8 mouse cellular contexts compared by ENCODE assay signal in the genomic region with DNA sequence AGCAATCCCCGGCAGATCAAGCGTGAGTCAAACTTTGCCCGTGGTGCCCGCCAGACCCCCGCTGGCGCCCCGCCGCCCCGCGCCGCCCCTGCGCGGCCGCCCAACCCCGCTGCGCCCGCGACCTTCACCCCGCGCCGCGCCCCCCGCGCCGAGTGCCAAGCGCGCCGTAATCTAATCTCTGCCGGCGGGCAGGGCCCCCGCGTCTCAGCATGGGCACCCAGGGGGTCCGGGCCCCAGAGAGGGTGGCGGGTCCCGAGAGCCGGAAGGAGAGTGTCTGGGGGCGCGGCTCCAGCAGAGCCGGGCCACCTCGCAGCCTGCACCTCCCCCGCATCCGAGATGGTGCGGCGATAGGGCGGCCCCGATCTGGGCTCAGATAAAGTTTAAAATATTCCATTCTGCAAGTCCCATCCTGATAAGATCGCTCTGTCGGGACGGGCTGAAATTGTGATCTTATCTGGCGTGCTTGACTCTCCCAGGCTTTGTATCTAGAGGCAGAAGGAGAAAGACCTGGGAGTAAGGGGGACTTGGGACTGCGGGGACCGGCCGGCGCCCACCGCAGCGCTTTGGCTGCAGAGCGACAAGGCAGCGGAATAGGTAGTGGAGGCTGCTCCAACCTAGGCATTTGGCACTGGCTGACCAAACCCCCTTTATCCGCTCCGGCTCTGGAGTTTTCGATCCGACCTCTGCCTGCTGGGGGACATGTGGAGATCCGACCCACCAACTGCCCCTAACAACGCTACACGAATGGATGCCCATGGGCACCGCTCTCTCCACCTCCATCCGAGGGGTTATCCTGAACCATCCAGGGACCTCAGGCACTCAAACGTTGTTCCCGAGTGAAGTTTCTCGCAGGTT. TPM values are rescaled to one million over a fixed set of nuclear protein-coding genes. Genes with fewer than 3 reads are reported as not detected.
DNase-seq lines count a peak whose midpoint lies in the region; ATAC-seq and TF ChIP-seq lines count a peak whose summit lies in the region.

No protein-coding gene starts in this region.

- TF ChIP-seq POLR2A in olfactory bulb, adult 2 months (IDR thresholded peaks at IDR 0.05; ENCODE audit: insufficient read depth, low read depth, low read length): no peak

- DNase-seq in cerebellum, adult 11 months: peak; percentile 53
- peak; percentile 34 to 60 for DNase-seq in adrenal gland, adult 18-20 months (ENCODE audit: low spot score in 2 of 2)
- DNase-seq in gastrocnemius, postnatal 4 days (ENCODE audit: low spot score in 2 of 2): no peak

- H3K27me3 ChIP-seq in forebrain, embryonic 12.5 days: peaks cover 58% of the 10 kb centered on the region
- H3K27me3 ChIP-seq in intestine, embryonic 15.5 days (replicated peaks): peaks cover 7% of the 10 kb centered on the region; the same call in 1 of the 2 replicates
- no peaks in the 10 kb centered on the region for H3K27me3 ChIP-seq in liver, embryonic 16.5 days (ENCODE audit: control insufficient read depth, insufficient read depth, low read depth, low read length)

- ATAC-seq in cerebellum, adult (ENCODE audit: insufficient number of reproducible peaks, low FRiP score, low TSS enrichment): no peak
- ATAC-seq in forebrain, embryonic 12.5 days (ENCODE audit: low FRiP score): no peak
- no peak for ATAC-seq in intestine, embryonic 15.5 days
- ATAC-seq in liver, embryonic 16.5 days (ENCODE audit: low read depth): no peak

- peak overlapping the region; percentile 68 for H3K9ac ChIP-seq in forebrain, embryonic 12.5 days
- H3K9ac ChIP-seq in intestine, embryonic 15.5 days: peak overlapping the region; percentile 84
- H3K9ac ChIP-seq in liver, embryonic 16.5 days (ENCODE audit: low read depth, low read length): peak overlapping the region; percentile 98

- no peaks in the 10 kb centered on the region for H3K9me3 ChIP-seq in forebrain, embryonic 12.5 days
- H3K9me3 ChIP-seq in intestine, embryonic 15.5 days: no peaks in the 10 kb centered on the region
- no peaks in the 10 kb centered on the region for H3K9me3 ChIP-seq in liver, embryonic 16.5 days (replicated peaks; ENCODE audit: control insufficient read depth, low read length)

- WGBS in forebrain, embryonic 12.5 days: under 1% methylated on average over 51 of the region's 70 CpGs
- under 1% methylated on average over 64 of the region's 70 CpGs for WGBS in intestine, embryonic 15.5 days
- under 1% methylated on average over 55 of the region's 70 CpGs for WGBS in liver, embryonic 16.5 days (ENCODE audit: insufficient replicate concordance)
- WGBS in olfactory bulb, adult 2 months: under 1% methylated on average over 70 of the region's 70 CpGs

- no peak for TF ChIP-seq CTCF in olfactory bulb, adult 2 months (IDR thresholded peaks at IDR 0.05; ENCODE audit: insufficient read depth, low read depth, low read length)

- peak overlapping the region; percentile 98 for H3K4me2 ChIP-seq in forebrain, embryonic 12.5 days
- H3K4me2 ChIP-seq in intestine, embryonic 15.5 days (replicated peaks): peak overlapping the region; percentile 96
- H3K4me2 ChIP-seq in liver, embryonic 16.5 days (ENCODE audit: low read depth, low read length): peak overlapping the region; percentile 94

- no peak overlapping the region for H3K27ac ChIP-seq in forebrain, embryonic 12.5 days
- H3K27ac ChIP-seq in intestine, embryonic 15.5 days: peak overlapping the region; percentile 84
- peak overlapping the region; percentile 97 for H3K27ac ChIP-seq in liver, embryonic 16.5 days (ENCODE audit: low read length)
- no peak overlapping the region for H3K27ac ChIP-seq in olfactory bulb, adult 2 months (ENCODE audit: insufficient read depth, low read depth, low read length)

- H3K4me3 ChIP-seq in forebrain, embryonic 12.5 days (replicated peaks): peak overlapping the region; percentile 56
- H3K4me3 ChIP-seq in intestine, embryonic 15.5 days (replicated peaks): peak overlapping the region; percentile 75
- peak overlapping the region; percentile 93 for H3K4me3 ChIP-seq in liver, embryonic 16.5 days (ENCODE audit: low read depth, low read length)
- H3K4me3 ChIP-seq in olfactory bulb, adult 2 months (ENCODE audit: insufficient read depth, low read depth, low read length): peak overlapping the region; percentile 52

- H3K36me3 ChIP-seq in forebrain, embryonic 12.5 days (replicated peaks): no peaks in the 10 kb centered on the region
- H3K36me3 ChIP-seq in intestine, embryonic 15.5 days: no peaks in the 10 kb centered on the region
- H3K36me3 ChIP-seq in liver, embryonic 16.5 days (ENCODE audit: control insufficient read depth, insufficient read depth): no peaks in the 10 kb centered on the region

- H3K4me1 ChIP-seq in forebrain, embryonic 12.5 days: peaks cover 53% of the 10 kb centered on the region
- H3K4me1 ChIP-seq in intestine, embryonic 15.5 days (replicated peaks): peaks cover 46% of the 10 kb centered on the region
- peaks cover 50% of the 10 kb centered on the region for H3K4me1 ChIP-seq in liver, embryonic 16.5 days (ENCODE audit: control insufficient read depth, low read depth, low read length)
- peaks cover 51% of the 10 kb centered on the region for H3K4me1 ChIP-seq in olfactory bulb, adult 2 months (ENCODE audit: control insufficient read depth, insufficient read depth, low read length)

RNA-seq across cellular contexts. Expression of a gene that starts 0.8 kb away (rescaled TPM):
- 10 to 100 TPM; 11.8 to 14.2 TPM for total RNA-seq in adrenal gland, adult 18-20 months (2021)
- 0.82 and 1.2 TPM in 2 replicates for polyA plus RNA-seq in forebrain, embryonic 12.5 days (2016; fragmentation: Nextera tagmentation; extraction: Ambion mirVana)
- 4.9 and 5.2 TPM in 2 replicates for polyA plus RNA-seq in intestine, embryonic 15.5 days (2015; fragmentation: Nextera tagmentation; extraction: Ambion mirVana)
- 6.8 and 8.1 TPM in 2 replicates for polyA plus RNA-seq in liver, embryonic 16.5 days (2015; fragmentation: Nextera tagmentation; extraction: Ambion mirVana)
- polyA plus RNA-seq in olfactory bulb, adult 2 months (2012; ENCODE audit: insufficient read depth, insufficient read length, low replicate concordance, missing spikeins): not detected in 2 replicates
- 10 to 100 TPM; 10.6 to 13.6 TPM for total RNA-seq in gastrocnemius, postnatal 4 days (2021)

Comparison
In these comparisons a context has a peak if more than half of its experiments do, and no peak if none do; other contexts are left out.
1. DNase-seq: peak in cerebellum, adult 11 months (single experiment) and adrenal gland, adult 18-20 months (2 of 2); none in gastrocnemius, postnatal 4 days (0 of 2).
2. H3K27ac ChIP-seq: peak in intestine, embryonic 15.5 days (single experiment) and liver, embryonic 16.5 days (single experiment); none in forebrain, embryonic 12.5 days (single experiment) and olfactory bulb, adult 2 months (single experiment).
3. Peak in every context shown above with its lines, with median percentiles within 50 percentile points of each other: H3K4me2 ChIP-seq, H3K4me3 ChIP-seq and H3K9ac ChIP-seq.